In genomic region chr4:149773408-149774093, GRCm38 (mm10) we compare ENCODE assay signal across 8 mouse cellular contexts. TPM values are rescaled to one million over a fixed set of nuclear protein-coding genes. Genes with fewer than 3 reads are reported as not detected.
DNase-seq lines count a peak whose midpoint lies in the region; ATAC-seq and TF ChIP-seq lines count a peak whose summit lies in the region.

No protein-coding gene starts in this region.

- TF ChIP-seq CTCF in gastrocnemius, adult 2 months (IDR thresholded peaks at IDR 0.05) = no peak
- TF ChIP-seq CTCF in bone marrow macrophage, adult 2 months (IDR thresholded peaks at IDR 0.05; ENCODE audit: low read depth, low read length) = no peak

- H3K9me3 ChIP-seq in limb, embryonic 12.5 days = no peaks in the 10 kb centered on the region
- H3K9me3 ChIP-seq in neural tube, embryonic 12.5 days = no peaks in the 10 kb centered on the region

- intact Hi-C loops in gastrocnemius, adult 2 months (cut with DNase I) = loop anchor here (2.0 kb wide), 1 partner anchor 17 kb away; no protein-coding TSS in a partner anchor
- intact Hi-C loops in gastrocnemius, postnatal 36 days (cut with DNase I) = no loop called here
- intact Hi-C loops in gastrocnemius, postnatal 14 days (cut with DNase I; ENCODE audit: low total_unique reads) = no loop called here

- ATAC-seq in limb, embryonic 12.5 days (ENCODE audit: insufficient number of reproducible peaks, insufficient read depth, low FRiP score, low TSS enrichment, low read depth) = peak; percentile 72
- peak; percentile 74 for ATAC-seq in neural tube, embryonic 12.5 days (ENCODE audit: low FRiP score, low read depth)

- H3K27ac ChIP-seq in gastrocnemius, adult 2 months = peak overlapping the region; percentile 99
- no peak overlapping the region for H3K27ac ChIP-seq in bone marrow macrophage, adult 2 months (ENCODE audit: insufficient read depth, low read depth, low read length)
- H3K27ac ChIP-seq in limb, embryonic 12.5 days = peak overlapping the region; percentile 83
- peak overlapping the region; percentile 62 for H3K27ac ChIP-seq in neural tube, embryonic 12.5 days

- H3K9ac ChIP-seq in limb, embryonic 12.5 days (replicated peaks) = peak overlapping the region; percentile 83
- H3K9ac ChIP-seq in neural tube, embryonic 12.5 days = peak overlapping the region; percentile 89

- H3K4me2 ChIP-seq in limb, embryonic 12.5 days = peak overlapping the region; percentile 98
- H3K4me2 ChIP-seq in neural tube, embryonic 12.5 days (replicated peaks) = peak overlapping the region; percentile 98

- H3K27me3 ChIP-seq in limb, embryonic 12.5 days = peaks cover 7% of the 10 kb centered on the region; the same call in 1 of the 2 replicates
- H3K27me3 ChIP-seq in neural tube, embryonic 12.5 days (replicated peaks) = no peaks in the 10 kb centered on the region

- under 1% methylated on average over 65 of the region's 65 CpGs for WGBS in limb, embryonic 12.5 days
- under 1% methylated on average over 64 of the region's 65 CpGs for WGBS in neural tube, embryonic 12.5 days

- no peak for TF ChIP-seq POLR2A in bone marrow macrophage, adult 2 months (IDR thresholded peaks at IDR 0.05; ENCODE audit: borderline replicate concordance, low read depth, low read length)

- peak overlapping the region; percentile 96 for H3K4me3 ChIP-seq in gastrocnemius, adult 2 months
- peak overlapping the region; percentile 96 for H3K4me3 ChIP-seq in bone marrow macrophage, adult 2 months (ENCODE audit: insufficient read depth, low read length)
- H3K4me3 ChIP-seq in limb, embryonic 12.5 days (replicated peaks) = peak overlapping the region; percentile 82
- peak overlapping the region; percentile 73 for H3K4me3 ChIP-seq in neural tube, embryonic 12.5 days

- H3K4me1 ChIP-seq in bone marrow macrophage, adult 2 months (ENCODE audit: control insufficient read depth, insufficient read depth, low read length) = peaks cover 28% of the 10 kb centered on the region
- peaks cover 14% of the 10 kb centered on the region for H3K4me1 ChIP-seq in limb, embryonic 12.5 days (replicated peaks)
- peaks cover 17% of the 10 kb centered on the region for H3K4me1 ChIP-seq in neural tube, embryonic 12.5 days

- 0 out of 2 replicates have a peak, but pooled peaks cover 4% of the 10 kb centered on the region for H3K36me3 ChIP-seq in limb, embryonic 12.5 days
- H3K36me3 ChIP-seq in neural tube, embryonic 12.5 days = no peaks in the 10 kb centered on the region

- DNase-seq in gastrocnemius, adult 2 months = peak; percentile 74
- no peak for DNase-seq in gastrocnemius, postnatal 36 days
- DNase-seq in 3134 (ENCODE audit: extremely low read depth, insufficient read length, low spot score) = peak; percentile 52
- peak; percentile 27 for DNase-seq in gastrocnemius, postnatal 14 days
- no peak for DNase-seq in B cell, adult 2 months

RNA-seq across cellular contexts. Expression of gene Slc25a33, which starts 0.5 kb away (rescaled TPM):
- total RNA-seq in gastrocnemius, adult 2 months (2021) = 10 to 100 TPM; 11.3 to 11.7 TPM
- 10 to 100 TPM; 10.8 to 12.5 TPM for total RNA-seq in gastrocnemius, postnatal 36 days (2021)
- polyA plus RNA-seq in bone marrow macrophage, adult 2 months (2012; ENCODE audit: insufficient read depth, insufficient read length, missing spikeins) = 3.0 and 3.1 TPM in 2 replicates
- total RNA-seq in gastrocnemius, postnatal 14 days (2021) = 10 to 100 TPM; 10.5 to 12.0 TPM
- 27.6 and 33.5 TPM in 2 replicates for polyA plus RNA-seq in limb, embryonic 12.5 days (2016; fragmentation: Nextera tagmentation; extraction: Ambion mirVana)
- 24.9 and 25.4 TPM in 2 replicates for polyA plus RNA-seq in neural tube, embryonic 12.5 days (2016; fragmentation: Nextera tagmentation; extraction: Ambion mirVana)

RNA-seq across cellular contexts. Expression of gene Tmem201, which starts 35.7 kb away (rescaled TPM):
- total RNA-seq in gastrocnemius, adult 2 months (2021) = 10 to 100 TPM; 37.2 to 51.0 TPM
- 10 to 100 TPM; 33.1 to 40.5 TPM for total RNA-seq in gastrocnemius, postnatal 36 days (2021)
- polyA plus RNA-seq in bone marrow macrophage, adult 2 months (2012; ENCODE audit: insufficient read depth, insufficient read length, missing spikeins) = 1.9 and 3.6 TPM in 2 replicates
- total RNA-seq in gastrocnemius, postnatal 14 days (2021) = 10 to 100 TPM; 37.3 to 40.4 TPM
- 37.9 and 38.4 TPM in 2 replicates for polyA plus RNA-seq in limb, embryonic 12.5 days (2016; fragmentation: Nextera tagmentation; extraction: Ambion mirVana)
- polyA plus RNA-seq in neural tube, embryonic 12.5 days (2016; fragmentation: Nextera tagmentation; extraction: Ambion mirVana) = 41.4 and 42.3 TPM in 2 replicates

Comparison
In these comparisons a context has a peak if more than half of its experiments do, and no peak if none do; other contexts are left out.
1. DNase-seq: peak in gastrocnemius, adult 2 months (single experiment), 3134 (single experiment) and gastrocnemius, postnatal 14 days (single experiment); none in gastrocnemius, postnatal 36 days (0 of 2) and B cell, adult 2 months (0 of 2).
2. Peak in every context shown above with its lines, with median percentiles within 50 percentile points of each other: H3K4me3 ChIP-seq.